Mouse (Mus musculus) heart, embryonic 15.5 days (tissue): Measurements from ENCODE around the gene Crat. TPM values are rescaled to one million over a fixed set of nuclear protein-coding genes. Genes with fewer than 3 reads are reported as not detected.
"Not testable (repeated sequence)": the region's sequence is repeated elsewhere in the genome, so short reads cannot be mapped to it uniquely, and the experiment has no call there.

Experiments used
- ATAC-seq: fragments of 200-750 bp; cut with Nextera tagmentation; replicated peaks from 2 replicates; pipeline ENCODE4 v1.8.0; 2017; ENCODE audit warnings: low read depth, moderate TSS enrichment; ENCODE audit not compliant: insufficient number of reproducible peaks, insufficient read depth, low FRiP score
- H3K27ac ChIP-seq: fragments of 300-500 bp; sonication (generic); 2 replicates; pipeline ENCODE4 v1.5.1; 2015; ENCODE audit warnings: mild to moderate bottlenecking, inconsistent platforms
- H3K27me3 ChIP-seq: fragments of 300-500 bp; sonication (generic); 2 replicates; pipeline ENCODE4 v1.6.1; 2015; ENCODE audit warnings: inconsistent platforms
- H3K36me3 ChIP-seq: fragments of 300-500 bp; sonication (generic); 2 replicates; pipeline ENCODE4 v1.6.1; 2015; ENCODE audit warnings: mild to moderate bottlenecking, inconsistent platforms
- H3K4me1 ChIP-seq: fragments of 300-500 bp; sonication (generic); replicated peaks from 2 replicates; pipeline ENCODE4 v1.6.1; 2015; ENCODE audit warnings: inconsistent platforms
- H3K4me2 ChIP-seq: fragments of 300-500 bp; sonication (generic); 2 replicates; pipeline ENCODE4 v1.6.1; 2015; ENCODE audit warnings: inconsistent platforms, mild to moderate bottlenecking, moderate library complexity
- H3K4me3 ChIP-seq: fragments of 300-500 bp; sonication (generic); 2 replicates; pipeline ENCODE4 v1.5.1; 2015; ENCODE audit warnings: mild to moderate bottlenecking, inconsistent platforms
- H3K9ac ChIP-seq: fragments of 300-500 bp; sonication (generic); 2 replicates; pipeline ENCODE4 v1.6.1; 2015; ENCODE audit warnings: mild to moderate bottlenecking, inconsistent platforms
- H3K9me3 ChIP-seq: fragments of 300-500 bp; sonication (generic); replicated peaks from 2 replicates; pipeline ENCODE4 v1.6.1; 2016; ENCODE audit warnings: inconsistent platforms
- WGBS: fragments of 180-500 bp; shearing (Covaris S2); methylation state at CpG from one replicate; pipeline ENCODE4 v1.1.7; 2015; ENCODE audit warnings: mixed read lengths; 5-methylcytosine and 5-hydroxymethylcytosine counted together
- polyA plus RNA-seq: library from polyadenylated mRNA; unstranded; fragments of >200 nt; fragmentation: Nextera tagmentation; extraction: Ambion mirVana; gene quantifications from 2 replicates; pipeline ENCODE4 v1.2.1, GENCODE M21; 2015

Crat gene
- polyA plus RNA-seq, 1 experiment from 2014 or later, result 109 TPM

GRCm38 (mm10) chr2:30439631-30440030, 24.0 kb upstream of the Crat start:
- H3K9me3 ChIP-seq, result no peaks in the 10 kb centered on the region
- peaks cover 55% of the 10 kb centered on the region for H3K4me1 ChIP-seq
- peak overlapping the region; percentile 53 for H3K9ac ChIP-seq
- no peaks in the 10 kb centered on the region for H3K27me3 ChIP-seq
- H3K4me2 ChIP-seq, result no peak overlapping the region
- H3K27ac ChIP-seq, result peak overlapping the region; percentile 100
- H3K36me3 ChIP-seq, result peaks cover 25% of the 10 kb centered on the region
- WGBS, result 83% methylated on average over 6 of the region's 6 CpGs
- H3K4me3 ChIP-seq, result no peak overlapping the region
- no peak for ATAC-seq

- H3K36me3 ChIP-seq, result peaks cover 41% of the 10 kb centered on the region
- no peak for ATAC-seq
- no peak overlapping the region for H3K27ac ChIP-seq
- no peaks in the 10 kb centered on the region for H3K9me3 ChIP-seq
- H3K4me3 ChIP-seq, result no peak overlapping the region
- H3K27me3 ChIP-seq, result no peaks in the 10 kb centered on the region
- H3K4me2 ChIP-seq, result no peak overlapping the region
- peaks cover 37% of the 10 kb centered on the region for H3K4me1 ChIP-seq
- no peak overlapping the region for H3K9ac ChIP-seq
- 90% methylated on average over 4 of the region's 4 CpGs for WGBS
Observed at GRCm38 (mm10) chr2:30437791-30438190, 22.2 kb upstream of the Crat start.

GRCm38 (mm10) chr2:30436809-30437208, 21.2 kb upstream of the Crat start:
- 85% methylated on average over 4 of the region's 4 CpGs for WGBS
- Histone ChIP-seq H3K27ac (no peak overlapping the region), H3K36me3 (peaks cover 51% of the 10 kb centered on the region), H3K4me1 (peaks cover 27% of the 10 kb centered on the region), H3K4me2 (no peak overlapping the region), H3K9me3 (no peaks in the 10 kb centered on the region), H3K4me3 (no peak overlapping the region), H3K9ac (no peak overlapping the region), H3K27me3 (no peaks in the 10 kb centered on the region)
- no peak for ATAC-seq

GRCm38 (mm10) chr2:30436156-30436545, 20.5 kb upstream of the Crat start:
- peaks cover 58% of the 10 kb centered on the region for H3K36me3 ChIP-seq
- no peak overlapping the region for H3K4me3 ChIP-seq
- no peak for ATAC-seq
- no peak overlapping the region for H3K4me2 ChIP-seq
- 0 out of 2 replicates have a peak overlapping the region, but pooled peaks have one; percentile 4 for H3K27ac ChIP-seq
- no peaks in the 10 kb centered on the region for H3K9me3 ChIP-seq
- no peak overlapping the region for H3K9ac ChIP-seq
- H3K4me1 ChIP-seq, result peaks cover 22% of the 10 kb centered on the region
- WGBS, result 57% methylated on average over 5 of the region's 5 CpGs
- no peaks in the 10 kb centered on the region for H3K27me3 ChIP-seq

GRCm38 (mm10) chr2:30435326-30436155, 19.9 kb upstream of the Crat start:
- peaks cover 63% of the 10 kb centered on the region for H3K36me3 ChIP-seq
- H3K4me3 ChIP-seq, result no peak overlapping the region
- no peak overlapping the region for H3K4me2 ChIP-seq
- H3K9ac ChIP-seq, result no peak overlapping the region
- no peaks in the 10 kb centered on the region for H3K9me3 ChIP-seq
- peaks cover 15% of the 10 kb centered on the region for H3K4me1 ChIP-seq
- H3K27me3 ChIP-seq, result no peaks in the 10 kb centered on the region
- 0 out of 2 replicates have a peak overlapping the region, but pooled peaks have one; percentile 4 for H3K27ac ChIP-seq
- WGBS, result 47% methylated on average over 5 of the region's 5 CpGs
- 0 out of 2 replicates have a peak, but pooled peaks have one; percentile 47 for ATAC-seq

GRCm38 (mm10) chr2:30429156-30429555, 13.5 kb upstream of the Crat start:
- H3K4me2 ChIP-seq, result no peak overlapping the region
- H3K27me3 ChIP-seq, result no peaks in the 10 kb centered on the region
- H3K27ac ChIP-seq, result no peak overlapping the region
- no peak overlapping the region for H3K9ac ChIP-seq
- ATAC-seq, result no peak
- H3K9me3 ChIP-seq, result no peaks in the 10 kb centered on the region
- H3K36me3 ChIP-seq, result peaks cover 78% of the 10 kb centered on the region
- no peak overlapping the region for H3K4me3 ChIP-seq
- H3K4me1 ChIP-seq, result peaks cover 8% of the 10 kb centered on the region; the same call in 1 of the 2 replicates

GRCm38 (mm10) chr2:30421432-30421831, 5.8 kb upstream of the Crat start:
- H3K9me3 ChIP-seq, result no peaks in the 10 kb centered on the region
- H3K4me3 ChIP-seq, result no peak overlapping the region
- no peak overlapping the region for H3K4me2 ChIP-seq
- H3K27ac ChIP-seq, result no peak overlapping the region
- H3K9ac ChIP-seq, result no peak overlapping the region
- peaks cover 4% of the 10 kb centered on the region; the same call in 1 of the 2 replicates for H3K36me3 ChIP-seq
- peaks cover 35% of the 10 kb centered on the region for H3K4me1 ChIP-seq
- ATAC-seq, result no peak
- no peaks in the 10 kb centered on the region for H3K27me3 ChIP-seq
- WGBS, result 70% methylated on average over 4 of the region's 4 CpGs

- Histone ChIP-seq H3K9ac (peak overlapping the region; percentile 29; the same call in 1 of the 2 replicates), H3K4me2 (peak overlapping the region; percentile 31), H3K27me3 (no peaks in the 10 kb centered on the region), H3K36me3 (no peaks in the 10 kb centered on the region; the same call in 1 of the 2 replicates), H3K4me1 (peaks cover 46% of the 10 kb centered on the region), H3K27ac (peak overlapping the region; percentile 75), H3K4me3 (no peak overlapping the region), H3K9me3 (no peaks in the 10 kb centered on the region)
- WGBS, result 26% methylated on average over 10 of the region's 10 CpGs
- ATAC-seq, result no peak
Observed at GRCm38 (mm10) chr2:30419112-30419511, 3.5 kb upstream of the Crat start.

- Histone ChIP-seq H3K4me1 (peaks cover 53% of the 10 kb centered on the region), H3K36me3 (no peaks in the 10 kb centered on the region; the same call in 1 of the 2 replicates), H3K4me3 (0 out of 2 replicates have a peak overlapping the region, but pooled peaks have one; percentile 98), H3K9me3 (no peaks in the 10 kb centered on the region), H3K9ac (0 out of 2 replicates have a peak overlapping the region, but pooled peaks have one; percentile 10), H3K4me2 (peak overlapping the region; percentile 6; the same call in 1 of the 2 replicates), H3K27ac (no peak overlapping the region), H3K27me3 (no peaks in the 10 kb centered on the region)
- 69% methylated on average over 6 of the region's 6 CpGs for WGBS
- ATAC-seq, result no peak
Observed at GRCm38 (mm10) chr2:30418259-30418658, 2.6 kb upstream of the Crat start.

GRCm38 (mm10) chr2:30417595-30418165, 2.1 kb upstream of the Crat start:
- H3K4me3 ChIP-seq, result peak overlapping the region; percentile 98; the same call in 1 of the 2 replicates
- ATAC-seq, result no peak

GRCm38 (mm10) chr2:30417154-30417553, 1.5 kb upstream of the Crat start:
- 66% methylated on average over 6 of the region's 6 CpGs for WGBS
- H3K27me3 ChIP-seq, H3K36me3 ChIP-seq, H3K9ac ChIP-seq, H3K9me3 ChIP-seq, ATAC-seq: not testable (repeated sequence)
- peak overlapping the region; percentile 75 for H3K4me2 ChIP-seq
- peak overlapping the region; percentile 98 for H3K4me3 ChIP-seq
- H3K27ac ChIP-seq, result peak overlapping the region; percentile 99
- H3K4me1 ChIP-seq, result peaks cover 62% of the 10 kb centered on the region

More at GRCm38 (mm10) chr2:30417595-30418165, 2.1 kb upstream of the Crat start:
- no peaks in the 10 kb centered on the region for H3K9me3 ChIP-seq
- H3K4me1 ChIP-seq, result peaks cover 58% of the 10 kb centered on the region
- H3K27me3 ChIP-seq, result no peaks in the 10 kb centered on the region
- WGBS, result 53% methylated on average over 5 of the region's 5 CpGs
- H3K27ac ChIP-seq, result no peak overlapping the region
- H3K36me3 ChIP-seq, result no peaks in the 10 kb centered on the region; the same call in 1 of the 2 replicates
- no peak overlapping the region for H3K9ac ChIP-seq
- H3K4me2 ChIP-seq, result peak overlapping the region; percentile 75
